Mouse (Mus musculus) c-Kit-positive CD71-positive TER-119-positive erythroid progenitor cells, embryonic 14.5 days (primary cell): ENCODE data around the gene Gm5901.
"Not testable (repeated sequence)": the region's sequence is repeated elsewhere in the genome, so short reads cannot be mapped to it uniquely, and the experiment has no call there.

Source experiments
- DNase-seq: peaks from one replicate; pipeline ENCODE4 v3.0.0-alpha.2; 2013; ENCODE audit warnings: low spot score

Gene Gm5901

GRCm38 (mm10) chr7:105374866-105375265, at the start of gene Gm5901:
Gene Gm5901, plus strand, starts transcription at chr7:105375038.
- DNase-seq = no peak

DNA sequence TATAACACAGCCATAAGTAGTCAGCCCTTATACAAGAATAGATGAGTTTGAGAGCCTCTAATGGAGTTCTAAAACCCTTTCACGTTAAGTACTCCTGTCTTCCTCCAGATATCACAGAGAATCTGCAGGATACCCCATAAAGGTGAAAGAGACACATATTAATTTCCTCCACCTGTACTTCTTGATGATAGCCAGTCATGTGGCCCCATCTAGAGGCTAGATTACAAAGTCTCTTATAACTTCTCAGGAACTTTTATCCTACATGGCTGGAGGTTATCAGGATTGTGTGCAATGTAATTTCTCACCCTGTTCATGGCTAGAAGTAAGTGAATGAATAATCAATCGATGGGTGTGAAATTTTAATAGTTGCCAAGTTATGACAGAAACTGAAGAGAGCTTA, 49.5 kb upstream of the Gm5901 start:
- no peak for DNase-seq

DNA sequence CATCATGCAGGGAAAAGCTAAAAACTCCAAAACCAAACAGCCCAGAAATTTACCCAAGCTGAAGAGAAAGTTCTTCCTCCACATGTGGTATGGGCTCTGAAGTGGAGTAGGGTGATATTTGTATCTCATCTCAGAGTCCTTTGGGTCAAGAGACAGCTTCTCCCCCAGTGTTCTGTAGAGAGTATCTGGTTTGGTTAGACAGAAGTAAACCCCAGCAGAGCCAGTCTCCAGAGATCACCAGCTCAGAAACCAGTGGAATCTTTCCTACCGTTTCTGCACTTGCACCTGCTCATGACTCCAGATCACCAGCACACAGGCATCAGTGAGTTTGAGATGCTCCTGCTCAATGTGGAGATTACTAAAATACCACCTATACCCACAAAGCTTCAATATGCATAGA, 40.8 kb upstream of the Gm5901 start, which contains the start of gene Olfr690:
TSS of gene Olfr690 (minus strand) at position 101 of the 400 bp plus-strand sequence.
- DNase-seq = no peak

DNA sequence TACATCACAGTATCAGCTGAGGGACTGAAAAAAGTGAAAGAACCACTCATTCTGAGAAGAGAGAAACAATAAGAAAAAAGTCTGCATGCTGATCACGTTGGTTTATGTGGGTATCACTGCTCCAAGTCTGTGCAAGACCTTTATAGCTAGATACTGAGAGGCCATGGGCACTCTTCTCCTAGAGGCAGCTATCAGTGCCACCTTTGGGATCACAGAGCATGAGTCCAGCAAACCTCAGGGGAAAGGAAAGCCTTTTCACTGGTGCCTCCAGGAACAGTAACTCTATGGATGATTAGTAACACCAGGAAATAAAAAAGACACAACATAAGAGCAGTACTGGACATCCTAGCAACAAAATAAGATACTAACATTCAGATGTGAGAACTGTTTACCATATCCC, 32.7 kb upstream of the Gm5901 start, which contains the start of gene Olfr691:
TSS of gene Olfr691 (minus strand) at position 101 of the 400 bp plus-strand sequence.
- no peak for DNase-seq

DNA sequence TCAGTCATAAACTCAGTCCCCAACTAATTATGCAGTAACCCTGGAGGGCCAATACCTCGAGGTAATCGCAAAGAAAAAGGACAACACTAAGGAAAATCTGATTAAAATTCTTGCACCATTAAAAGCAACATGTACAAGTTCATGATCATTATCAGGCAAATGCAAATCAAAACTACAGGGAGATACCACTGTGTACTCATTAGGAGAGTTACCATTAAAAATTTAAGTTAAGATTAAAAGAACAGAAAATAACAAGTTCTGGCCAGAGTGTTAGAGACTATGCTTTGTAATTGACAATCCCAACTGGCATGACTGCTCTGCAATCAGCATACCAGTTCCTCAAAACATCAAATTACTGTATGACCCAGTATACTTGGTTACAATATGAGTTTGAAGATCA, 32.1 kb upstream of the Gm5901 start:
- DNase-seq = no peak

DNA sequence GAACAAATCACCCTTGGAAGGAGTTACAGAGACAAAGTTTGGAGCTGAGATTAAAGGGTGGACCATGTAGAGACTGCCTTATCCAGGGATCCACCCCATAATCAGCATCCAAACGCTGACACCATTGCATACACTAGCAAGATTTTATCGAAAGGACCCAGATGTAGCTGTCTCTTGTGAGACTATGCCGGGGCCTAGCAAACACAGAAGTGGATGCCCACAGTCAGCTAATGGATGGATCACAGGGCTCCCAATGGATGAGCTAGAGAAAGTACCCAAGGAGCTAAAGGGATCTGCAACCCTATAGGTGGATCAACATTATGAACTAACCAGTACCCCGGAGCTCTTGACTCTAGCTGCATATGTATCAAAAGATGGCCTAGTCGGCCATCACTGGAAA, 18.8 kb upstream of the Gm5901 start:
- not testable (repeated sequence) for DNase-seq

DNA sequence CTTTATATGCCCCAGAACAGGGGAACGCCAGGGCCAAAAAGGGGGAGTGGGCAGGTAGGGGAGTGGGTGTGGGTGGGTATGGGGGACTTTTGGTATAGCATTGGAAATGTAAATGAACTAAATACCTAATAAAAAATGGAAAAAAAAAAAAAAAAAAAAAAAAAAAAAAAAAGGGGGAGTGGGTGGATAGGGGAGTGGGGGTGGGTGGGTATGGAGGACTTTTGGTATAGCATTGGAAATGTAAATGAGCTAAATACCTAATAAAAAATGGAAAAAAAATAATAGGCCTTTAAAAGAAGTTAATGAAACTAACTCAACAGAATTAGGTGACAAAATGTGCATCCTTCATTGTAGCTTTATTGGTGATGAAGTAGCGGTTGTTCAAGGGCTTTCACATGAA, 18.4 kb upstream of the Gm5901 start:
- DNase-seq = not testable (repeated sequence)

DNA sequence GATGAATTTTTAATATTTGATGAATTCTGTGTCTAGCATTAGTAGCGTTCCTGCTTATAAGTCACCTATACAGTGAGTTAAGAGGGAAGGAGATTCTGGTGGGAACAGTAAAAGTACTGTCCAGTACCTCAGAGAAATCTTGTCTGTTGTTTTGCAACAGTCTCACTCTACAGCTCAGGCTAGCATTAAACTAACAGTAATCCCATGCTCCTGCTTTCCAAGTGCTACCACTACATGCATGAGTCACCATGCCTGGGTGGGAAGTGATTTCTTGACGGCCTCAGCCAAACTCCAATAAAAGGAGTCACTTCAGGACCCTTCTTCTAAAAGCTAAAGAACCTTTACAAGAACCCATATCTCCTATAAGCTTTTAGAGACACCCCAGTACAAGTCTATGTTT, 13.1 kb upstream of the Gm5901 start:
- DNase-seq = no peak

DNA sequence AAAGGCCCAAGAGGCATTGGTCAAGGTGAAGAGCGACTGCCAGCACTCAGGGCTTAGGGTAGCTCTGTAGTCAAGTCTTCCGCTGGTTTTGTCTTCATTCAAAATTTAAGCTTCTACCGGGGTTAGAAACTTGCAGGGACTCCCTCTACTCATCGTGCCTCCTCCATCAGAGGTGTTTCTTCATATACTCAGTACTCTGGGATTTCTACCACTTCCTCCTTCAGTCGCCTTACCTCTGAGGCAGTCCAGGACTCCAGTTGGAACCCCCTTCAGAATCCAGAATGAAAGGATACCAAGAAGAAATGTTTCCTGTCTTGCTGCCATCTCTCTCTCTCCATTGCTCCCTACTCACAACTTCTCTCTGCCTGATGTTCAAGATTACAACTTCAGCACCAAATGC, 7.6 kb upstream of the Gm5901 start:
- DNase-seq = no peak

- no peak for DNase-seq
Observed at GRCm38 (mm10) chr7:105367930-105368329, 6.9 kb upstream of the Gm5901 start, which contains the start of gene Olfr692. Gene Olfr692, plus strand, starts transcription at chr7:105368230.

GRCm38 (mm10) chr7:105368521-105368920, 6.3 kb upstream of the Gm5901 start:
- no peak for DNase-seq

DNA sequence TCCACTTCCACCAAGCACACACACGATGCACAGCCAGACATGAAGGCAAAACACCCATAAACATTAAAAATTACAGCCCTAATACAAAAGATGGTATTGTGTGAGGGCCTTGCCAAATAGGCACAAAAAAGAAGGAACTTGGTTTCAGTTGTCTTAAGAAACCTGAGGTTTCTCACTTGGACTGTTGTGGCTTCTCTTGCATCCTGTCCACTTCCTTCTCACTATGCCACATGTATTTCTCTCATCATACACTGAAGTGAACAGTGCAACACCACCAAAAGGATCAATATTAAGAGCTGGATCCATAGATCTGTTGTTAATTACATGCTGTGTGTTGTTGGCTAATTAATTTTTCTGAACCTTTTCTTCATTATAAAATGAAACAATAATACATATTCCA, 1.9 kb upstream of the Gm5901 start:
- no peak for DNase-seq

DNA sequence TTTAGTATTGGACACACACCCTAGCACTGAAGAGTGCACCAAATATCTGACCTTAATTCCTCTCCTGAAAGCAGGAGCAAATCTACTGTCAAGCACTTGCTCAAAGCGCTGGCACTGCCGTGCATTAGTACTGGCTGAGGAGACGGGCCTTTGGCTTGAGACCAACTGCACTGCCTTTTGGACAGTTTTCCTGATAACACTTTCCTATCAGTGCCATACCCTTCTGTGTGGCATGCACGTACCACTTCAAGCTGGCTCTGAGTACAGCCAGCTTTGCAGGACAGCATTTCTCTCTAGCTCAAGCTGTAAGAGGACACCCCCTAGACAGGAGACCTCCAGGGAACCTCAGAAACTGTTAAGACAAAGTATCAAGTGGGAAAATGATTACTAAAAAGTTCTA, 1.3 kb upstream of the Gm5901 start:
- DNase-seq = no peak

DNA sequence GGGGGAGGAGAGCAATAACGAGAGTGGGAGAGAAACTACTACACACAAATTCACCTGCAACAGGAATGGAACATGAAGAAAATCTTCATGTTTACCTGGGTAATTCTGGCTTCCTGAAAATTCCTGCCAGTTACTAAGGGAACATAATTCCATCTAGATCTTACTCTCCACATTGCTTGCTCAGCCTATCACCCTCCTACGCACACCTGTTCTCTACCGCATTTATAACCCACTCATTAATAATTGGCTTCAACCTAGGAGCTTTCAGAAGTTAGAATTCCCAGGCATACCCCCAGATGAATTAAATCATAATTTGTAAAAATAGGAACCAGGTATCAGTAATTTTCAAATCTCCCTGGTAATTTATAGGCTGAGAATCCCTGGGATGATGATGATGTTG, 862 bp upstream of the Gm5901 start:
- DNase-seq = no peak

- DNase-seq = no peak
Observed at GRCm38 (mm10) chr7:105380329-105380728, 5.5 kb downstream of the Gm5901 start.

GRCm38 (mm10) chr7:105387696-105388095, 12.9 kb downstream of the Gm5901 start:
- DNase-seq = no peak

DNA sequence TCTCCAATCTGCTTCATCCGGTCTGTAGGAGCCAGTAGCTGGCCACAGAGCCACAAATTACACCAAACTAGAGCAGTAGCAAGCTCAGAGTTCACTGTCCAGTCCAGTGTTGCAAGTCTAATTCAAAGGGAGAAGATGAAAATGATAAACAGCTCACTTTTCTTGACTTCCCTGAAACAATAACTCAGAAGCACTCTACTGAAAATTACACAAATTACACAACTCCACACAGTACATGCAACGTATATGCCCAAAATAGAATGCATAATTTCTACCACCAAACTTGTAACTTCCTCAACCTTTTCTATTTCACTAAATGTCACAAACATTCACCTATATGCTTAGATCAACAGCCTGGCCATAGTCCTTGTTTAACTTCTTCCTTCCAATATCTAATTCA, 15.4 kb downstream of the Gm5901 start:
- DNase-seq = no peak

GRCm38 (mm10) chr7:105394606-105395005, 19.8 kb downstream of the Gm5901 start:
- no peak for DNase-seq

- no peak for DNase-seq
Observed at GRCm38 (mm10) chr7:105395131-105395820, 20.4 kb downstream of the Gm5901 start.

- no peak for DNase-seq
Observed at GRCm38 (mm10) chr7:105396126-105396525, 21.3 kb downstream of the Gm5901 start.

- peak; percentile 25 for DNase-seq
Observed at GRCm38 (mm10) chr7:105399058-105399934, 24.5 kb downstream of the Gm5901 start.

DNA sequence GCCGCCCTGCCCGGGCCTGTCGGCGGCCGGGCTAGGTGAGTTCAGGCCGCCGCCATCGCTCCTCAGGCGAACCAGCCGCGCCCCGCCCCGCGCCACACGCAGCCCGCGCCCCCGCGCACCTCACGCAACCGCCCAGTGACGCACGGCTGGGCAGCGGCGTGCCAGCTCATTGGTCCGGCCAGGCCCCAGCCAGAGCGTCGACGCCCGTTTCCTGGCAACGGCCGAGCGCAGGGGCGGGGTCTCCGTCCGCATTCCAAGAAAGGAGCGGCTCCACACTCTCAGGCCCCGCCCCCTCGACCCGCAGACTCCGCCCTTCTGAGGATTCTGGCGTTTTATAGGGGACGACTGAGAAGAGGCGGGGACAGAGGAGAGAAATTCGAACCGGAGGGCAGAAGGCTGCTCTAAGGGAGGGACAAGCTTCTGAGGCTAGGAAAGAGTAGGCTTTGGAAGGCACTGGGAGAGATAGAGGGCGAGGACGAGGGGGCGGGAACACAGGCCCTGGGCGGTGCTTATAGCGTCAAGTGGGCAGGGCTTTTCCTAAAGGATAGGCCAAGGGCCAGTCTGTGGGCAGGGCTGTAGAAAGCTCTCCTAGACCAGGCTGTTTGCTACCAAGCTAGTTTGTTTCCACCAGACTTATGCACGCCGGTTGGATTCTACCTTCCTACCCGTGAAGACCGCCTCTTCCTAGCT, 25.2 kb downstream of the Gm5901 start, which contains the start of gene Fam160a2:
TSS of gene Fam160a2 (minus strand) at position 120 of the 690 bp plus-strand sequence.
- peak; percentile 100 for DNase-seq
